Mouse (Mus musculus) fibroblast of lung, adult 2 months (primary cell): ENCODE measurements around the gene Elmo1.
A peak's percentile ranks its signal among the peaks of the same experiment; 100 is the strongest.

Experiments
- DNase-seq: peaks from one replicate; pipeline ENCODE4 v3.0.0-alpha.2; 2011; ENCODE audit warnings: low read depth

The Elmo1 gene

DNA sequence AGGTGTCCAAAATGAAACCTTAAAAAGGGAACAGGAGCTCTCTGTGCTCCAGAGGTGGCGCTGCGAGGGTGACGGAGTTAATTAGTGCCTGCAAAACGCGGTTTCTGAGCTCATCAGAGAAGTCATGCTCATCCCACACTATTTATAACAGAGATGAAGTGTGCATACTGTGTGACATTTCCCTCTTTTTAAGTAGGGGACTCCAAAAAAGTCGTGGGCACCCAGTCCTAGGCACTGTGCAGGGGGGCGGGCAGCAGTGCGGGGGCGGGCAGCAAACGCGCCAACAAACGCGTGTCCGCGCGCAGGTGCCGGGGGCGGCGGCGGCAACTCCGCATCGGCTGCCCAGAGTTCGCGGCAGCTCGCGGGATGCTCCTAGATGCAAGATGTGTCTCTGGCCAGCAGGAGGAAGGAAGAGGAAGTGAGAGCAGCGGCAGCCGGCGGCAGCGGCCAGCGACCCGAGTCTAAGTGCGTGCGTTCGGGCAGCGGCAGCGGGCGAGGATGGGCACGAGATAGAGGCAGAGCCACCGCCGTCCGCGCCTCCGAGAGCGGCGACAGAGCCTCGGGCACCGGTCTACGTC is at the start of gene Elmo1:
Elmo1 (plus strand) TSS at position 464 of the 578 bp plus-strand sequence.
- DNase-seq: no peak

DNA sequence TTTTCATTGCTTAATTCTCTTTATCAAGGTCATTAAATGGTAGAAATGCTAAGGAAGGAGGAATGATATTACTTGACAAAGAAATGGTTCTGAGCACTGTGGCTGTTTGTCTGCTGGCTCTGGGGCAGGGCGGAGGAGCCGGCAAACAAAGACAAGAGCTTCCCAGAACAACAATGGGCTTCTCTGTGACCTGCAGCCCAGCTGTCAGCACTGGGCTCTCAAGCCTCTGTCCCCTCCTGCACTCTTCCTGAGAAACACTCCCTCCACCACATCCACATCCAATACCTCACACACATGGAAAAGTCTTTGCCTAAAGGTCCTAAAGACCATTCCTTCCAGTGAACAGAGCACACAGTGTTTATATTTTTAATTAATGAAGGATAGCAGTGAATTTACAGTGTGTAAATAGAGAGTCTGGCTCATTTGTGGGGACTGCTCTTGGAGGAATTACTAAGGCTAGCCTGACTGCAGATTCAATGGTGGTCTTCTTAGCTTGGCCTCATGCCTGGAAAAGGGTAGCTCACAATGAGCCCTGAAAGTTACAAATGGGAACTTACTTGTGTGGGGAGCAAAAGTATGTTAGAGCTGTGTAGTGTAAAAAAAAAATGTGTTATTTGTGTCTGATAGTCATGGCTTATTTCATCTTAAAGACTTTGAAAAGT is 49.1 kb upstream of the Elmo1 start:
- no peak for DNase-seq

DNA sequence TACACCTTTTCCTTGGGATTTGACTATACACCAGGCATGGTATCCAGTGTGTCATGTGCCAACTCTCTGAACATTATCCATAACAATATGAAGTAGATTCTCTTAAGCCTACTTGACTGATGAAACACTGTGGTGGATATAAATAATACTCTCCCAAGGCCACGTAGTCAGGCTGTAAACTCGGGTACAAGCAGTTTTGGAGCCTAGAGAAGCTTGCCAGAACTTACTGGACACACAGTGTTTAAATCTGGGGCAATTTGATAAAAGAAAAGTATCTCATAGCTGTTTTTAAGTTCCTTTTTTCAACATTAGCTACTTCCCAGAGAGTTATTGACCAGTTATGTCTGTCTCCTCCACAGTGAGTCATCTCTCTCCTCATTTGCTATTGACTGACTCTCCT is 47.5 kb upstream of the Elmo1 start:
- DNase-seq: no peak

DNA sequence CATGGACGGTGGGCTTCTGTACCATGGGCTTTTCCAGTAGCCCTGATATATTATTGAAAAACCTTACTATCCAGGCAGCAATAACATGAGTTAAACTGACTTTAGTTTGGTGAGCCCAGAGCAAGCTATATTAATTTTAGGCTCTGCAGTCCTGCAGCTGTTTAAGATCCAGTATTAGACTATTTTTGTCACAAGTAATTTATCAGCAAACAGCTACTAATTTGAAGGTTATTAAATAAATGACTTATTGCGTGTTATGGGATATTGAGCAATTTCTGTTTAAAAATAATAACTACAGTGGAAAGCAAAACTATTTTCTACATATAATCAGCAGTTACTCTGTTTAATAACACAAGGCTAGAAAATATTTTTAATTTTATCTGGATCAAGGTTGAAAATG is 45.0 kb upstream of the Elmo1 start:
- no peak for DNase-seq

DNA sequence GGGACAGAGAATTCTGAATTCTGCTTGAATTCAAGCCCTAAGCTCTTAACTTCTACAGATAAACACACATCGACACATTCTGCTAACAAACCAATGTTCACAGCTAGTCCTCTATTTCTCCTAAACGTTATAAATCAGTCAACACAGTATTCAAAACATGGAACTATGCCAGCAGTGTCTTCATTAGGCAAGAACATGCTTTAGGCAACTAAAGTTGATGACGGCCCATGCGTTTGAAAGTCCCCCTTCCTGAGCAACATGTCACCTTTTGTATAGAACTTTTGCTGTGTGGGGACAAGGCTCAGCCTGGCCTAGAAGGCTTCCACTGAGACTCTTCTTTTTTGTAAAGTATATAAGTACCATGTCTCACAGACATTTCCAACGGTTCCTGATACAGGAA is 44.6 kb upstream of the Elmo1 start:
- DNase-seq: no peak

DNA sequence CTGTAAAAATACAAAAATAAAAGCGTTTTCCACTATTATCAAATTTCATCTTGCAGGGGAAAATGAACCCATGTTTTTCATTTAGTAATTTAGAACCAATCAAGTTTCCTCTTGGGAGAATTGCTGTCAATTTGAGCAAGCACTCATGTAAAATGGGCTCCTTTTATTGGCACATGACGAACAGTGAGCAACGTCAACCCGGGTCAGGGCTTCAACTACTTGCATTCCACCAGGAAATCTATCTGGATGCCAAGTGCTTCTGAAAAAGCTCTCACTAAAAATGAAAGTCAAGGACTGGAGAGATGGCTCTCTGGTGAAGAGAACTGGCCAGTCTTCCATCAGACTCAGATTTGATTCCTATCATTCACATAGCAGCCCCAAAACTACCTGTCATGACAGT is 44.0 kb upstream of the Elmo1 start:
- DNase-seq: no peak

DNA sequence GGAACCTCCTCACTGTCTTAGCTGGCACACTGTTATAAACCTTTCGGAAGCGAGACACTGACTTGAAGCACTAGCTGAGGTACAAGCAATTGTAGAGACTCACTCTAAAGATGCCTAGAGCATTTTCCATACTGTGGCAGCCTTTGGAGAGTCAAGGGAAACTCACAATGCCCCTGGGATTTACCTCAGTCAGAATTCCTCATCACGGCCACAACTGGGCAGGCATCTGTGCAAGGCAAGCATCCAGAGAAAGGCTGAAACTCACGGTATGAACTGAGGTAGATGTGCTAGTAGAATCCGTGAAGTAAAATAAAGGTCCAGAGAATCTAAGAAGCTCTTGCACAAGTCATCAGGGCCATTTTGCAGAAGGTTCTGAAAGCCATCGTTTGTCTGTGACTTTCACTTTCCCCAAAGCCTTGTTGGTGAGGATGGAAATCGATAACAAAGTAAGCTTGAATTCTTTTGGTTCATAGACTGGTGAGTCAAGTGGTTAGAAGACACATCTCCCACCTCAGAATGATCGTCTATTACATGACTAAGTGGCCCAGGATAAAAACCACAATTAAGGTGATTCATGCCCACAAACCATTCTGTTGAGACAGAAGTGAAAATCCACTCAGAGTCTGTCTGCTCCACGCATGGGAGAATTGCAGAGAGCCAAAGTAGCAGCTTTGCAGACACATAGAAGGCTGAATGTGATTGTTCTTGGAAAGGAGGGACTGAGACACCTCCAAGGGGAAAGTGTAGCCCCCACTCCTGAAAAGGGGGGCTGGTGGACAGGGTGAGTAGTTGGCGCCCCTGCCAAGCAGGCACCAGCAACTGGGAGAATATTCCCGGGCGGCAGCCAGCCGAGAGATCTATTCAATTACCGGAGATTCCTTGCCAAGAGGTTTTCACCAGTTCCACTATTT is 42.2 kb upstream of the Elmo1 start:
- DNase-seq: peak; percentile 49

DNA sequence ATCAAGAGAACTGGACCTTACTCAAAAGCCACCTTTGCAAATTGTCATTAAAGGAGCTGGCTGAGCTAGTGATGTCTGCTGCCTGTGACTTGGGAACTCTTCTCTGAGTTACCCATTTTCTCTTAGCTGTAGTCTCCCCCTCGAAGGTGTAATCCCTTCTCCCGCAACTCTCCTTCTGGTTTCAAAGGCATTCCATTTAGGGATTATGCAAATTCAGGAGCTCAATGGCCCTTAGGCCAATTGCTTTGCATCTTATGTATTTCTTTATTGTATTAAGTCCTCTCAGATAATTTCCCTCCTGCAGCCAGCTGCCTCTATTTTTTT is 41.6 kb upstream of the Elmo1 start:
- no peak for DNase-seq

DNA sequence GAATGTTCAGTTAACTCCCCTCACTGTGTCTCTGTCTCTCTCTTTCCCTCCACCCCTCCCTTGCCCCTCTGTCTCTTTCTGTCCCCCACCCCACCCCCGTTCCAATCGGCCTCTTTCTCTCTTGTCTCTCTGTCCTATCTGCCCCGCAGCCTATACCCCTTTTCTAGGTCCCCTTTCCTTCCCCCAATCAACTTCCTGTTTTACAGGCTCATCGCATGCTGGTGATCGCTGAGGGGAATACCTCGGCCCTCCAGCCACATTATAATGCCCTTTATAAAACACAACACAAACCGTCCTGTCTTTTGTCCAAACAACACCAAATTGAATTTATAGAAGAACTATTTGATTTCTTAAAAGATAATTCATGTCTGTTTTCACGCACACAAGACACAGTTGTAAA is 40.7 kb upstream of the Elmo1 start:
- no peak for DNase-seq

DNA sequence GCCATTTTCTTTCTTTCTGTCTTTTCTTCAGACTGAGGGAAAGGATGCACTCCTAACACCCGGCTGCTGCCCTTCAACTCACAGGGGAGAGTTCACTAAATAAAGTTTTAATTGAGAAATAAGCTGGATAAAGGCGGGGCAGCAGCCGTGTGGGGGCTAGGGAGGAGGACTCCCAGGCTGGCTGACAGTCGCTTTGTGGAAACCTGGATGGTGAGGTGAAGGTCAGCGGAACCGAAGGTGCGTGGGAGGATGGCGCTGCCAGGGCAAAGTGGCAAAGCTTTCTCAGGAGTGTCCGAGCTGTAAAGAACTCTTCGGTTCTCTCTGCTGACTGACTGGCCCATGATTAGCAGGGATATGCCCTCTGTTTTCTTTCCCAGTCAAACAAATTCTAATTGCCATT is 40.2 kb upstream of the Elmo1 start:
- no peak for DNase-seq

DNA sequence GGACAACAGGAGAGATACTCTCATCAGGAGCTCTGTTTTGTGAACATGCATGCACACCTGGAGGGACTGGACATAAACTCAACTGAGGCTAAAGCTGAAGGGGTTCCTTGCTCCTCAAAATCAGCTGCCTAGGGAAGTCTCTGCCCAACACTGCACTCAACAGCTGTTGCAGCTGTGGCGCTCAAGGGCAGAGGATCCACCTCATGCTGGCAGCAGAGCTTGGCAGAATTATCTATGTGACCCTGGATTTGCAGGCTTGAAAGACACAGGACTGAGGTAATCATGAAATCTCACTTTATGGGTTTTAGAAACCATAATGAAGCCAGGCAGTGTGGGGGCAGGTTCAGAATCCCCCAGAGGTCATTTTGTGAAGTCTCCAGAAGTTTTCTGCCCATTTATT is 32.5 kb upstream of the Elmo1 start:
- no peak for DNase-seq

DNA sequence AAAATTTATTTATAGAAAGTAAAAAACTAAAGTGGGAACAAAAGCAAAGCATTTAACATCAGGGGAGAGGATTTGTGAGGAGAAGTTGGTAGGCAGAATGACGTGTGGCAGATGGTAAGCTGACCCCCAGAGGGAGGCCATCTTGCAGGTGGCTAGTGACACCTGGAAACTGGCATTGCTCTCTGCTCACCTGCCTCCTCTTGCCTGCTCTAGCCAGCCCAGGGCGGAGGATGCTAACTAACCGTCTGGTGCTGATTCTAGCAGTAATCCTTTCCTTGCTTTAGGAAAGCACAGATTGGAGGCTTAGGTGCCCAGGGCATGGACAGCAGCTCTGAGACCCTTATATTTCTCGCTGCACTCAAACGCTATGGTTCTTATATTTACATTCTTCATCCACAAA is 29.4 kb upstream of the Elmo1 start:
- no peak for DNase-seq

DNA sequence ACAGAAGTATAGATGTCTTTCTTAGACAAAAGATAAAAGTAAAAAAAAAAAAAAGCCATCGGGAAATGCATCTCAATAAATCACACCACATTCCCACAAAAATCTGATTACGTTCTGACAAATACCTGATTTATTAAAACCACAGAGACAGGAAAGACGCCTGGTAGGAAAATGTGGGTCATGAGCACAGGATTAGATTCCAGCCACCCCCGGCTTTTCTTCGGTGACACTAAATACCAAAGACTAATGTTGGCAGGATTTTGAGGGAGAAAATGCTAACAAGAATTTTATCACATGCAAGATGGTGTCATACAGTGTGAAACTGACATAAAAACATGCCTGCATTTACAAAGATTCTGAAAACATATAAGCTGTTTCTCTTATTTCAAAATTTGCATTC is 27.1 kb upstream of the Elmo1 start:
- no peak for DNase-seq

DNA sequence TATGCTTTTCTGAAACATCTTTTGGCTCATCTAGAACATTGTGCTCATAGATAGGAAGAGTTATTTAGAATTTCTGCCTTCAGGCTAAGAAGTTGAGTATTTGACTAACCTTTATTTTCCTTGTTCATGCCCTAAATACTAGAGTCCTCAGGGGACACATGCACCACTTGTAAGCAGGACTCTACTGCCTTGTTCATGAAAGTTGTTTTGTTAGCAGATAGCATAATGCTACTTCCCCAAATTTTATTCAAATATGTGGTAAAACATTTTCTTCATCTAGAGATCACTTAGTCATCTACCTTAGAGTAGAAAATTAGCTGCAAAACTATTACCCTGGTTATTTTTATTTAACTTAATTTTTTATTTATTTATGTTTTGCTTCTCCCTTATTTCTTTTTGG is 18.4 kb upstream of the Elmo1 start:
- DNase-seq: no peak

DNA sequence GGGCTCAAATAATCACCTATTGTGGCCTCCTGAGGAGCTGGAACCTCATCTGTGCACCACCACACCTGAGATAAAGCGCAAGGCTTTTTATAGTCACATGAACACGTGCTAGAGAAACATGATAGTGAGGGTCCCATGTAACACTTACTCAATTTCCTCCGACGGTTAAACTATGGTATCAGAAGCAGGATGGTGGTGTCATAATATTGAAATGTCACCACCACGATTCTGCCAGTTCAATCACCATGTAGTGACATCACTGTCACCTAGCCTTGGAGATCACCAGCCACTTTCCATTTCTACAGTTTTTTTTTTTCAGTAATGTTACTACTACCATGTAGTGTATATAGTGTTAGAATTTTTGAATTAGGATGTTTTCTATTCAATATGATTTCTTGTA is 17.4 kb upstream of the Elmo1 start:
- DNase-seq: no peak

DNA sequence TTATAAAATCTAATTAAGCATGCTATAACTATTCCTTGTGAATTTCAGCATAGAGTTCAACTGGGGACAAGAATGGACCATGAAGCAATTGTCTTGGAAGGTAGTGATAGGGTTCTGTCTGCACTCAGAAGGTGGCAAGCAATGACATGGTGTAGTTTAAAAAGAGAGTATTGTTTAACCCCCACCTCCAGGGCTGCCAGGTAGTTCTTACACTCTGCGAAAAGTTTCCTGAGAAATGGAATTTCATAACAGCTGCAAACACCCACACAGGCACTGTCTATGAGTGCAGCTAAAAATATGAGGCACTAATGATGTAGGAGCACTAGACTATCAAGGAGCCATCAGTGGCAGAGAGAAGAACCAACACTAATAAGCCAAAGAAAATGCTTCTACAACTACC is 13.9 kb upstream of the Elmo1 start:
- no peak for DNase-seq

DNA sequence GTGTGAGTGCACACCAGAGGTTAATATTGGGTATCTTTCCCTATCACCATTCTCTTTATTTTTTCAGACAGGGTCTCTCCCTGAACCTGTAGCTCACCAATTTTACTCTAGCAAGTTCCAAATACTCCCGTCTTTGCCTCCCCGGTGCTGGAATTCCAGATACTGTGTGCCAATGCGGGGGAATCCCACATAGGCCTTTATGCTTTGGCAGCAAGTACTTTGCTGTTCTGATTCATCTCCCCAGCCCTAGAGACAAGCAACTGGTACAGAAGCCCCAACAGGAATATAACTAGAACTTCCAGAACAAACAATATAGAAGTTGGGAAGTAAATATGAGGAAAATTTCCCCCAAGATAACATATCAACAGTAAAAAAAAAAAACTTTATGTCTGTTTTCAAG is 13.2 kb upstream of the Elmo1 start:
- DNase-seq: no peak

DNA sequence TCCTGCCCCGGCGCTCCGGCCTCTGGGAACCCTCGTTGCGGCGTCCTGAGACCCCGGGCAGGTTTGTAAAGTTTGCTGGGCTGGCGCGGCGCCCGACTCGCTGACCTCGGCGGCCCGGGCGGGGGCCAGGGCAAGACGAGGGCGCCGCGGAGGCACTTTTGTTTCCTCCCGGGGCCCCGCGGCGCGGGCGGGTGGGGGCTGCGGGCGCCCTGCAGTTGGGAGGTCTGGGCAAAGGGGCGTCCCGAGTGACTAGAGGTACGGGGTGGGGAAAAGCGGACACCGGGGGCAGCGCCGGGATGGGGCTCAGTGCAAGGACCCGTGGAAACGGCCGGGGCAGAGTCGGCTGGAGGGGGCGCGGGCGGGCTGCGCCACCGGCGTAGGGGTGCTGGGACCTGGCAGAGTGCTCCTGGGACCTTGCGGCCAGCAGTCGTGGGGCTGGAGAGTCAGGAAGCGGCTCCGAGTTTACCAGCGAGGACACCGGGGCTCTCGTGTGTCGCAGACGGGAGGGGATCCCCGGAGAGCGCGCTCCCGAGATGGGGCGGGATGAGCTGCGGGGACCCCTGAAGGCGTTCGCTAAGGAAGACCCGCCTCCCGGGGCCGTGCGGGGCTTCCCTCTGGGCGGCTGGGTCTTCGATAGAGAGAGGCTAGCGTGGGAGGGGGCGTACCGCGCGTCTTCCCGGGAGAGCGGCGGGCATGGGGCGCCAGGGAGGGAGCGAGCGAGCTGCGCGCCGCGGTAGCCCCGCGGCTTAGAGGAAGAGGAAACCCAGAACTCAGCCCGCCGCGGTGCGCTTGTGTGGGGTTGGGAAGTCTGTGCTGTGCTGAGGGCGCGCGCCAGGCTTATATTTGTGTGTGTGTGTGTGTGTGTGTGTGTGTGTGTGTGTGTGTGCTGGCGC is 561 bp downstream of the Elmo1 start:
- no peak for DNase-seq

DNA sequence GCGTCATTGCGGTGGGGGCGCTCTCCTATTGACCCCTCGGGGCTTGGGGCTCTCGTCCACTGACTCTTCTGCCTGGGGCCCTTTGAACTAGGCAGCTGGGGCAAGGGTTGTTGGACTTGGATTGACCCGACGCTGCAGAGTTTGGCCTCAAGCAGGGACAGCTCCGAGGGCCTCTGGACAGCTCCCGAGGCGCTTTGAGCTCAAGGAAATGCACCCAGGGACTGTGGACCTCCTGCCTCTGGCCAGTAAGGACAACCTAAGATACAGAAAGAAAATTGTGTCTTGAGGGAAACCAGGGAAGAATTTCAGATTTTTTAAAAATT is 1.2 kb downstream of the Elmo1 start:
- DNase-seq: no peak

DNA sequence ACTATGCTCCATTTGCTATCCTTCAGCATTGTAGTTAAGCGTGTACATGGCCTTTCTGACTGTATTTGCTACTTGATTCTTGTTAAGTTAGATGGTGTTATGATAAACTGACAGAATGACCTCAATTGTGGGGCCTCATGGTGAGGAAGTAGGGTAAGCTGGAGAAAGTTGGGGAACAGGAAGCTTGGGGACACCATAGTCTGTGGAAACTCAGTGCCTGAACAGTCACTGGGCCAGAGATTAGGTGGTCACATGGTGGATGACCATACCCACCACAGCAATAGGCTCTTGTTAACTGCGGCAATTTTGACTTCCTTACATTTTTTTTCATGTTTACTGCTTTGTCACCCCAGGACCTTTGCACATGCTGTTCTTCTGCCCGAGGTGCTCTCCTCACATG is 1.9 kb downstream of the Elmo1 start:
- DNase-seq: no peak

DNA sequence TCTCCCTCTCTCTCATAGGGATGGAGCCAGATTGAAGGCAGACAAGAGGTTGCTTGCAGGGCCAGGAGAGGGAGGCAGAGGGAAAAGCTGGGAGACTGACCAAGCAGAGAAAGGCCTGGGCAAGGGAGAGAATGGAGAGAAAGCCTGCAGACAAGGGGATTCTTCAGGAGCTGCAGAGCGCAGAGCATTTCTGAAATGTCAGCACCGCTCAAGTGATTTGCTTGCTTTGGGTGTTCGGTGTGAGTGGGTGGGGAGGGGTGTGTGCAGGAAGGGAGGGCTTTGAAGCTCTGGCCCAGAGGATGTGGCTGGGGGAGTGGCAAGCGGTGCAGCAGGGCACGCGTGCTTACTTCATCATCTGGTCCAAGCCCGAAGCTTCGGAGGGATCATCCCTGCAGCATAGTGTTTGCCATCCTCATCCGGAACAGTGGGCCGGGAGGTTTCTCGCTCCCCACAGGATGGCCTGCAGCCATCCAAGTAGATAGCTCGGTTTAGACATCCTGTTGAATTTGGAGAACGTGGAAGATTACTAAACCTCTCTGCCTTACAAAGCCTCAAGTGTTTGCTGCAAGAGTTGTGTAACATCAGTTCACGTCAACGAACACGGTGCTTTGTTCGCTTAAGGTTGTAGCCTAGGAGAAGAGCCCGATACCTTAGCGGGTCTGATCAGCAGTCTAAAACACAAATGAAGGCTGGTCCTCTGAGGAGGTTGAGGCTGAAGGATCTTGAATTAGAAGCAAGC is 3.1 kb downstream of the Elmo1 start:
- DNase-seq: no peak
